Mouse (Mus musculus): ENCODE results near the gene Hdhd3. TPM values are rescaled to one million over a fixed set of nuclear protein-coding genes. Genes with fewer than 3 reads are reported as not detected.

Hdhd3 gene
- polyA plus RNA-seq, 1 experiment from 2014 or later, result 115 TPM

Other genes starting within 250 kb of the Hdhd3 start
- gene Slc31a2, start 240.9 kb downstream of the Hdhd3 start, polyA plus RNA-seq (2015; fragmentation: Nextera tagmentation; extraction: Ambion mirVana), result 20.4 and 21.2 TPM in 2 replicates
- gene Fkbp15, start 142.9 kb downstream of the Hdhd3 start, polyA plus RNA-seq (2015; fragmentation: Nextera tagmentation; extraction: Ambion mirVana), result 24.3 and 27.9 TPM in 2 replicates
- 127 and 149 TPM in 2 replicates for gene Slc31a1, start 142.7 kb downstream of the Hdhd3 start, polyA plus RNA-seq (2015; fragmentation: Nextera tagmentation; extraction: Ambion mirVana)
- 106 and 122 TPM in 2 replicates for gene Cdc26, start 94.8 kb downstream of the Hdhd3 start, polyA plus RNA-seq (2015; fragmentation: Nextera tagmentation; extraction: Ambion mirVana)
- 14.3 and 15.9 TPM in 2 replicates for gene Prpf4, start 94.7 kb downstream of the Hdhd3 start, polyA plus RNA-seq (2015; fragmentation: Nextera tagmentation; extraction: Ambion mirVana)
- not detected in 2 replicates for gene Rnf183, start 68.2 kb downstream of the Hdhd3 start, polyA plus RNA-seq (2015; fragmentation: Nextera tagmentation; extraction: Ambion mirVana)
- 5.1 and 7.3 TPM in 2 replicates for gene Wdr31, start 32.6 kb downstream of the Hdhd3 start, polyA plus RNA-seq (2015; fragmentation: Nextera tagmentation; extraction: Ambion mirVana)
- gene Bspry, start 23.4 kb downstream of the Hdhd3 start, polyA plus RNA-seq (2015; fragmentation: Nextera tagmentation; extraction: Ambion mirVana), result 29.9 and 31.6 TPM in 2 replicates
- 189 and 191 TPM in 2 replicates for gene Alad, start 16.5 kb upstream of the Hdhd3 start, polyA plus RNA-seq (2015; fragmentation: Nextera tagmentation; extraction: Ambion mirVana)
- gene Pole3, start 21.6 kb upstream of the Hdhd3 start, polyA plus RNA-seq (2015; fragmentation: Nextera tagmentation; extraction: Ambion mirVana), result 57.5 and 67.5 TPM in 2 replicates
- gene 4933430I17Rik, start 21.9 kb upstream of the Hdhd3 start, polyA plus RNA-seq (2015; fragmentation: Nextera tagmentation; extraction: Ambion mirVana), result 0.15 and 0.33 TPM in 2 replicates
- gene Rgs3, start 56.4 kb upstream of the Hdhd3 start, polyA plus RNA-seq (2015; fragmentation: Nextera tagmentation; extraction: Ambion mirVana), result 46.0 and 47.6 TPM in 2 replicates

Measured in intestine, embryonic 16.5 days (tissue).